Mouse (Mus musculus) B cell, adult 67 days (primary cell): ENCODE data around the gene Otub2. TPM values are rescaled to one million over a fixed set of nuclear protein-coding genes. Genes with fewer than 3 reads are reported as not detected.

Source experiments
- total RNA-seq, 2 experiments: library from RNA; stranded (reverse); gene quantifications; 4 replicates each; pipeline ENCODE4 v1.2.4; 2023

The Otub2 gene
- total RNA-seq = 10 to 100 TPM in 1 of 2 experiments, 1 to 10 TPM in 1; 5.5 to 10.1 TPM

DNA sequence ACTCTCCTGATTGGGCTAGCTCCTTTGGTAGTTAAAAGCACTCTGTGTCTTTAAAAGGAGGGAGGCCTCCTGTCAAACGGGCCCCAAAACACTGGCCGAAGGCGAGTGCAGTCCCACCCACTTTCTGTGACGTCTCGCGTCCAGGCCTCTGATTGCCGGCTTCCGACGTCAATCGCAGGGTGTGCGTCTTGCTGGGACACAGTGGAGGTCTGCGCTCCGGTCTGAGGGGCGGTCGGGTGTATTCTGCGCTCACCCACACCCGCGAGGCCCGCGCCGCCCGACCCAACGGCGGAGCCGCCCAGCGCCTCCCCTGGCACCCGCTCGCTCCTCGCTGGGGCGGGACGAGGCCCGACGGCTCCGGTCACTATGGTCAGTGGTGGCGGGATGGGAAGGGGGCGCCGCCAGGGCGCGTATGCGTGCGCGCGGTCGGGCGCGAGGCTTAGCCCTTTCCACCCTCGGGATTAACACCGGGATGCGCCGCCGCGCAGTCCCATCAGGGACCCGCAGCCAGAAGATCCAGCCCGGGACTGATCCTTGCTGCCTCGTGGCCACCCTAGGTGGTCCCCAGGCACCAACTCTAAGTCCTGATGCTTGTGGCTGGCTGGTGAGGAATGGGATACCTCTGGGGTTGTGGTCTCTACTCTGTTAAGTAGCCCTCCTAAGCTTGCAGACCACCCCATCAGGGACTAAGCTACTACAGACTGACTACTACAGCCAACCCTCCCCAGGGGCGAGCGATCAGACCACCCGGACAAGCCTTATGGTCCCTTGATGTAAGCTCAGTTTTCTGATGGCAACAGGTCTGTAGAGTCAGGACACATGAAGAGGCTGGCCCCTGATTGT is at the start of gene Otub2:
Gene Otub2, plus strand, starts transcription at position 178 of the 843 bp plus-strand sequence.

DNA sequence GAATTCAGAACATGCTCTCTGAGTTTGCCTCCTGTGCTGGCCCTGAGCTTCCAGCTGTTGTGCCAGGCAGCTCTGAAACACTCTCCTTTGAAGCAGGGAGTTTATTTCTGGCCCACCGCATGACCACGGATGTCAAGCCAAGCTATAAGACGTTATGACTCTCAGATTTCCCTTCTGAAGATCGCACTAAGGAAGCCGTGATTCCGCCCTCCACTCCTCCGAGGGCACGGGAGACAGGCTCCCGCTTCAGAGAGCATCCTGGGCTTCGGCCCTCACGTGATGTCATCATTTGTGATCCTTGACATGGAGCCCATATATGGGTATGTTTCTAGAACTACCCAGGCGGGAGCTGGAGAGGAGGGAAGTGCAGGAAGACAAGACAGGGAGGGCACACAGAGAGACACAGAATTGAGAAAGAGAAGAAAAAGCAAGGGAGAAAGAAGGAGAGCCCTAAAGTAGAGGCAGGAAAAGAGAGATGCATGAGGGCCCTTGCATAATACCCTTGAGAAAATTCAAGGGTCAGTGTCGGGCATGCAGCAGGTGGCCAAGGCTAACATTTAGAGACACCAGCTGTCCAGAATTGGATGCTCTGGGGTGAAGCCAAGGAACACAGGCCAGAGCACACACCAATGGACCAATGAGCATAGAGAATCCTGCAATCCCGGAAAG is 32.6 kb upstream of the Otub2 start, which contains the start of gene Asb2:
Gene Asb2, minus strand, starts transcription at position 256 of the 669 bp plus-strand sequence.

GRCm38 (mm10) chr12:103407720-103408119 is 19.2 kb downstream of the Otub2 start, which contains the start of gene 9330161L09Rik:
Gene 9330161L09Rik, minus strand, starts transcription at chr12:103407820.

DNA sequence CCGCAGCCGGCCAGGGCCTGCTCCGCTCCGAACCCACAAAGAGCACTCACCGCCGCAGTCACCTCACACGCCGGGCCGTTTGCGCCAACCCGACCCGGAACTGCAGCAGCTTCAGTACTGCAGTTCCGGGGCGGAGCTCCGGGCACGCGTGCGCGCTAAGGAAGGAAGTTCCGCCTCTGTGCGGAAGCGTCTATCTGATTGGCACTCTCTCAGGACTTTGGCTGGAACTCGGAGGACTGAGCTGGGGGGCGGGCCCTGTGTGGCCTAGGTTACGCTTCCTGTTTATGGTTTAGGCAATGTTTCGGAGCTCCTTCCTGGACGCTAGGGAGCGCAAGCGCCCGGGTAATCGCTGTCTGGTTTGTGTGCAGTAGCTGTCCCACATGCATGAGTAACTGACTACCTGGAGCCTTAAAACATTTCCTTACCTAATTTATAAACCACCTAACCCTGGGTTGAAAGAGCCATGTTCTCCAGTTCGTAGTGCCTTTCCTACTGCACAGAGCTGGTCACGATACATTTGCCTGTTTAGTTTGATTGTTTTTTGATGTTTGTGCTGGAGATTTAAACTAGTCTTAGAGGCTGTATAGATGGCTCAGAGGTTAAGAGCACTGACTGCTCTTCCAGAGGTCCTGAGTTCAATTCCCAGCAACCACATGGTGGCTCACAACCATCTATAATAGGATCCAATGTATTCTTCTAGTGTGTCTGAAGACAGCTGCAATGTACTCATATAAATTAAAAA is 37.4 kb downstream of the Otub2 start, which contains the start of gene Ddx24:
Gene Ddx24, minus strand, starts transcription at position 102 of the 742 bp plus-strand sequence.

GRCm38 (mm10) chr12:103433986-103434731 is 45.7 kb downstream of the Otub2 start, which contains the start of gene Ifi27:
Gene Ifi27, plus strand, starts transcription at chr12:103434211.

GRCm38 (mm10) chr12:103443524-103443923 is 55.0 kb downstream of the Otub2 start, which contains the start of gene Ifi27l2a:
Gene Ifi27l2a, minus strand, starts transcription at chr12:103443680.

Other genes starting within 250 kb of the Otub2 start
- gene Prima1, start 146.5 kb upstream of the Otub2 start, total RNA-seq = not detected
- gene Fam181a, start 77.7 kb upstream of the Otub2 start, total RNA-seq = not detected
- 10 to 100 TPM; 21.8 to 33.1 TPM for gene Asb2, start 32.7 kb upstream of the Otub2 start, total RNA-seq
- 10 to 100 TPM in 1 of 2 experiments, 1 to 10 TPM in 1; 8.2 to 11.0 TPM for gene 9330161L09Rik, start 19.1 kb downstream of the Otub2 start, total RNA-seq
- 100 to 1,000 TPM; 196 to 208 TPM for gene Ddx24, start 37.1 kb downstream of the Otub2 start, total RNA-seq
- gene Ifi27, start 45.5 kb downstream of the Otub2 start, total RNA-seq = 100 to 1,000 TPM in 1 of 2 experiments, 10 to 100 TPM in 1; 85.5 to 107 TPM
- 100 to 1,000 TPM; 143 to 206 TPM for gene Ifi27l2a, start 55.0 kb downstream of the Otub2 start, total RNA-seq
- gene Ifi27l2b, start 68.5 kb downstream of the Otub2 start, total RNA-seq = not detected
- gene Ppp4r4, start 143.6 kb downstream of the Otub2 start, total RNA-seq = under 1 TPM in 1 of 2 experiments, not detected in 1; 0.26 TPM
- not detected for gene Serpina10, start 242.8 kb downstream of the Otub2 start, total RNA-seq